Mouse (Mus musculus): ENCODE results near the gene Pdgfa.

DNA sequence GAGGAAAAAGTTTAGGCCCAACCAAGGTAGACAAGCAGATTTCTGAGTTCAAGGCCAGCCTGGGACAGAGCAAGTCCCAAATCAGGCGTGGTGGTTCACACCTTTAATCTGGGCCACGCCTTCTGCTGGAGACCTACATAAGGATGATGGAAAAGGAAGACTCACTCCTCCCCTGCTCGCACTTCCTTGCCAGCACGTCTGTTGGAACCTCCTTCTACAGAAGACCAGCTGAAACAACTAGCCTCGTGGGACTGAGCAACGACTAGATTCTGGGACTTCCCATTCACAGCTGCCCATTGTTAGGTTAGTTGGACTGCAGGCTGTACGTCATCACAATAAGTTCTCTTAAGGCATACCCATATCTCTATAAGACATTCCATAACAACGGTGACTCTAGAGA, 55.3 kb downstream of the Pdgfa start:
- no peak for TF ChIP-seq POLR2A (IDR thresholded peaks at IDR 0.05; ENCODE audit: borderline replicate concordance, extremely low read depth, insufficient read depth, insufficient read length, poor library complexity, severe bottlenecking)
- no peak for TF ChIP-seq CTCF (IDR thresholded peaks at IDR 0.05; ENCODE audit: borderline replicate concordance, extremely low read depth, insufficient read depth, insufficient read length)

Data from brain, embryonic 14.5 days (tissue).